Mouse (Mus musculus): ENCODE results near the gene Arl6.

- TF ChIP-seq CTCF (IDR thresholded peaks at IDR 0.05; ENCODE audit: low read depth, low read length) (no peak), GATA1 (IDR thresholded peaks at IDR 0.05; ENCODE audit: borderline replicate concordance, low read length) (no peak), TAL1 (conservative IDR thresholded peaks at IDR 0.05; ENCODE audit: low read depth, low read length) (no peak), POLR2AphosphoS5 (IDR thresholded peaks at IDR 0.05; ENCODE audit: insufficient replicate concordance, low read depth, low read length) (no peak), GATA2 (IDR thresholded peaks at IDR 0.05; ENCODE audit: borderline replicate concordance, low read depth, low read length) (no peak)
Measured at GRCm38 (mm10) chr16:59587816-59588215, 51.4 kb downstream of the Arl6 start.

Measured in G1E (cell line).